Mouse (Mus musculus) neural tube, embryonic 12.5 days (tissue): ENCODE measurements at regions not wholly inside any gene's neighbourhood (a gene's known extent, or its start where the extent isn't known, plus 50 kb on each side); places are given as distances from the start of the nearest gene placed in this dataset.

Experiments
- ATAC-seq: fragments of 200-750 bp; cut with Nextera tagmentation; 2 replicates; pipeline ENCODE4 v1.8.0; 2017; ENCODE audit warnings: low read depth, mild to moderate bottlenecking, moderate TSS enrichment, moderate library complexity; ENCODE audit not compliant: low FRiP score
- H3K27ac ChIP-seq: fragments of 300-500 bp; sonication (generic); 2 replicates; pipeline ENCODE4 v1.5.1; 2016
- H3K27me3 ChIP-seq: fragments of 300-500 bp; sonication (generic); replicated peaks from 2 replicates; pipeline ENCODE4 v1.6.1; 2016; ENCODE audit warnings: mild to moderate bottlenecking
- H3K36me3 ChIP-seq: fragments of 300-500 bp; sonication (generic); 2 replicates; pipeline ENCODE4 v1.6.1; 2016; ENCODE audit warnings: mild to moderate bottlenecking
- H3K4me1 ChIP-seq: fragments of 300-500 bp; sonication (generic); 2 replicates; pipeline ENCODE4 v1.6.1; 2016
- H3K4me2 ChIP-seq: fragments of 300-500 bp; sonication (generic); replicated peaks from 2 replicates; pipeline ENCODE4 v1.6.1; 2016; ENCODE audit warnings: mild to moderate bottlenecking
- H3K4me3 ChIP-seq: fragments of 300-500 bp; sonication (generic); 2 replicates; pipeline ENCODE4 v1.5.1; 2016
- H3K9ac ChIP-seq: fragments of 300-500 bp; sonication (generic); 2 replicates; pipeline ENCODE4 v1.6.1; 2016; ENCODE audit warnings: mild to moderate bottlenecking
- H3K9me3 ChIP-seq: fragments of 300-500 bp; sonication (generic); 2 replicates; pipeline ENCODE4 v1.6.1; 2016; ENCODE audit warnings: mild to moderate bottlenecking
- WGBS: fragments of 180-500 bp; shearing (Covaris S2); methylation state at CpG from one replicate; pipeline ENCODE4 v1.1.7; 2016; 5-methylcytosine and 5-hydroxymethylcytosine counted together

DNA sequence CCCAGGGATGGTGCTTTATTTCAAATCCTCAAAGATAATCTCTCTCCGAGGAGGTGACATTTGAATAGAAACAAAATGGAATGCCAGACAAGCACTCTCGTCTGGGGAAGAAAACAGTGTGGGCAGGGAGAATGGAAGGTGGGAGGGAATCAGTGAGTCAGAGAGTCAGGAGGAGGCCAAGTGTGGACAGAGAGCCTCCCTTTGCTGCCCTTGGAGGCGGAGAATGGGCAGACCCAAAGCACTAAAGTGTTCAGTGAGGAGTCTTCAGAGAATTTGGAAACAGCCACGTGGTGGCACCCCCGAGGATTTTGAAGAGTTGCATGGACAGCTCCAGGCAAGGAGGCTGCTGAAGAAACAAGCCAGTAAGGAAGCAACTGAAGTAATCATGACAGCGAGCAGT is 367.2 kb downstream of the Pdcd6ip start:
- no peaks in the 10 kb centered on the region for H3K27me3 ChIP-seq
- ATAC-seq, result no peak
- no peak overlapping the region for H3K9ac ChIP-seq
- H3K4me2 ChIP-seq, result no peak overlapping the region
- no peaks in the 10 kb centered on the region for H3K9me3 ChIP-seq
- no peak overlapping the region for H3K27ac ChIP-seq
- H3K4me1 ChIP-seq, result no peaks in the 10 kb centered on the region; the same call in 1 of the 2 replicates
- no peak overlapping the region for H3K4me3 ChIP-seq
- WGBS, result 57% methylated on average over 6 of the region's 6 CpGs
- H3K36me3 ChIP-seq, result no peaks in the 10 kb centered on the region

GRCm38 (mm10) chr9:113340036-113340435 is 368.0 kb downstream of the Pdcd6ip start:
- Histone ChIP-seq H3K9ac (no peak overlapping the region), H3K9me3 (no peaks in the 10 kb centered on the region), H3K4me2 (no peak overlapping the region), H3K27ac (no peak overlapping the region), H3K27me3 (no peaks in the 10 kb centered on the region), H3K4me3 (no peak overlapping the region), H3K36me3 (no peaks in the 10 kb centered on the region), H3K4me1 (no peaks in the 10 kb centered on the region; the same call in 1 of the 2 replicates)
- no peak for ATAC-seq
- WGBS, result 88% methylated on average over 3 of the region's 3 CpGs

DNA sequence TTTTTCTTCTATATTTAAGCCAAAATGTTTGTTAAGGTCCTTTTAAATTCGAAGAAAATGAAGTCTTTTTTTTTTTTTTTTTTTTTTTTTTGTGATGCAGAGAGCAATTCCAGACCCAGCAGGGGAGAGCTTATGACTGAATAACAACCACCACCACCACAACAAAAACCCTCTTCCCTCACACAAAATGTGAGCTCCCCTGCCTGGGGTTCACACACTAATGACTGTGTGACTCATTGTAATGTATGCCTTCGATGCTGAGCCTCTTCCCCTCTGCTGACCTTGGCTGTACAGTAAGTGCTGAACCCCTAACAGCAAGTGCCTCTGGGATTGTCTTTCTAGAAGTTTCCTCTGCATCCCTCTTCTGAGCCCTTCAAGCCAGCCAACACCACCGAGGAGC is 383.6 kb downstream of the Pdcd6ip start:
- no peak overlapping the region for H3K27ac ChIP-seq
- 49% methylated on average over 3 of the region's 3 CpGs for WGBS
- no peaks in the 10 kb centered on the region for H3K9me3 ChIP-seq
- H3K36me3 ChIP-seq, result no peaks in the 10 kb centered on the region
- no peak overlapping the region for H3K9ac ChIP-seq
- no peak overlapping the region for H3K4me3 ChIP-seq
- no peak overlapping the region for H3K4me2 ChIP-seq
- no peaks in the 10 kb centered on the region for H3K27me3 ChIP-seq
- H3K4me1 ChIP-seq, result no peaks in the 10 kb centered on the region
- no peak for ATAC-seq

GRCm38 (mm10) chr9:113309707-113310574 is 398.1 kb downstream of the Pdcd6ip start:
- no peaks in the 10 kb centered on the region for H3K9me3 ChIP-seq
- H3K4me2 ChIP-seq, result no peak overlapping the region
- WGBS, result 86% methylated on average over 7 of the region's 7 CpGs
- H3K4me1 ChIP-seq, result no peaks in the 10 kb centered on the region
- ATAC-seq, result no peak
- no peak overlapping the region for H3K4me3 ChIP-seq
- no peak overlapping the region for H3K9ac ChIP-seq
- H3K36me3 ChIP-seq, result no peaks in the 10 kb centered on the region
- no peaks in the 10 kb centered on the region for H3K27me3 ChIP-seq
- no peak overlapping the region for H3K27ac ChIP-seq

GRCm38 (mm10) chr9:113305761-113306160 is 402.3 kb downstream of the Pdcd6ip start:
- H3K4me1 ChIP-seq, result no peaks in the 10 kb centered on the region
- no peak overlapping the region for H3K27ac ChIP-seq
- 57% methylated on average over 4 of the region's 4 CpGs for WGBS
- no peaks in the 10 kb centered on the region for H3K27me3 ChIP-seq
- H3K9me3 ChIP-seq, result no peaks in the 10 kb centered on the region
- H3K9ac ChIP-seq, result no peak overlapping the region
- H3K4me2 ChIP-seq, result no peak overlapping the region
- no peak for ATAC-seq
- H3K36me3 ChIP-seq, result no peaks in the 10 kb centered on the region
- H3K4me3 ChIP-seq, result no peak overlapping the region

GRCm38 (mm10) chr9:113302429-113302828 is 405.6 kb downstream of the Pdcd6ip start:
- no peak for ATAC-seq
- no peak overlapping the region for H3K27ac ChIP-seq
- no peak overlapping the region for H3K9ac ChIP-seq
- H3K36me3 ChIP-seq, result no peaks in the 10 kb centered on the region
- no peak overlapping the region for H3K4me2 ChIP-seq
- H3K4me1 ChIP-seq, result no peaks in the 10 kb centered on the region
- H3K4me3 ChIP-seq, result no peak overlapping the region
- 58% methylated on average over 1 of the region's 1 CpGs for WGBS
- H3K9me3 ChIP-seq, result no peaks in the 10 kb centered on the region
- no peaks in the 10 kb centered on the region for H3K27me3 ChIP-seq

DNA sequence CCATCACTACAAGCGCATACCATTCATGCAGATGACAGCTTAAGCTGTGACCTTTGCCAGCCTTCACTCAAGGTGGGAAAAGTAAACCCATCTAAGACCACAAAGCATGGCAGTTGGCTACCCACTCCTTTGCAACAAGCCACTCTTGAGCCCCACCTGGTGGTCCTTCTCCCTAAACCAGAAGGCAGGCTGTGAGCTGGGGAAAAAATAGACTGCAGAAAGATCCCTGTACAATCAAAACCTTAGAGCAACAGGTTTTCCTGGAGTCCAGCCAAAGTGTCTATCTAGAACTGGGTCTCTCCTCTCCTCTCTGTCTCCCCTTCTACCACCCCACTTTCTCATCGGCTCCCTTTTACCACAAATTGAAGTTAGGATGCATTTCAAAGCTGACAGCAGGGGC is 407.2 kb downstream of the Pdcd6ip start:
- Histone ChIP-seq H3K27me3 (no peaks in the 10 kb centered on the region), H3K4me3 (no peak overlapping the region), H3K36me3 (no peaks in the 10 kb centered on the region), H3K4me2 (no peak overlapping the region), H3K9ac (no peak overlapping the region), H3K27ac (no peak overlapping the region), H3K4me1 (no peaks in the 10 kb centered on the region), H3K9me3 (no peaks in the 10 kb centered on the region)
- WGBS, result 32% methylated on average over 2 of the region's 2 CpGs
- ATAC-seq, result no peak

DNA sequence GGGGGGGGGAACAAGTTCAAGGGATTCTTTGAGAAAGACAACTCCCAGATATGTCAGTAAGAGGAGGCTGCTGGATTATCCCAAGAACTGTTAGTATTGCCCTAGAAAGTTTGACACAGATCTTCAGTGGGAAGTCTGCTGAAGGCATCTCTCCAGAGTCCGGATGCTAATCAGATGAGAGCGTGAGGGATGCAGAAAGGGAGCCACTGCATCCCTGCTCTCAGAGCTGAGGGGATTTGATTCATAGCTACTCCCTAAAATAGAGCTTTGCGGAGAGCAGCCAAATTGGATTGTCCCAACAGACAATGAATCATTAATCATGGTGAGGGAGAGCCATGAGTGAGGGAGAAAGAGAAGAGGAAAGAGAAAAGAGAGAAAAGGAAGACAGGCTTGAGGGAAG is 408.2 kb downstream of the Pdcd6ip start:
- Histone ChIP-seq H3K4me2 (no peak overlapping the region), H3K4me1 (no peaks in the 10 kb centered on the region), H3K9ac (no peak overlapping the region), H3K36me3 (no peaks in the 10 kb centered on the region), H3K27me3 (no peaks in the 10 kb centered on the region), H3K4me3 (no peak overlapping the region), H3K27ac (no peak overlapping the region), H3K9me3 (no peaks in the 10 kb centered on the region)
- 19% methylated on average over 3 of the region's 3 CpGs for WGBS
- ATAC-seq, result no peak

DNA sequence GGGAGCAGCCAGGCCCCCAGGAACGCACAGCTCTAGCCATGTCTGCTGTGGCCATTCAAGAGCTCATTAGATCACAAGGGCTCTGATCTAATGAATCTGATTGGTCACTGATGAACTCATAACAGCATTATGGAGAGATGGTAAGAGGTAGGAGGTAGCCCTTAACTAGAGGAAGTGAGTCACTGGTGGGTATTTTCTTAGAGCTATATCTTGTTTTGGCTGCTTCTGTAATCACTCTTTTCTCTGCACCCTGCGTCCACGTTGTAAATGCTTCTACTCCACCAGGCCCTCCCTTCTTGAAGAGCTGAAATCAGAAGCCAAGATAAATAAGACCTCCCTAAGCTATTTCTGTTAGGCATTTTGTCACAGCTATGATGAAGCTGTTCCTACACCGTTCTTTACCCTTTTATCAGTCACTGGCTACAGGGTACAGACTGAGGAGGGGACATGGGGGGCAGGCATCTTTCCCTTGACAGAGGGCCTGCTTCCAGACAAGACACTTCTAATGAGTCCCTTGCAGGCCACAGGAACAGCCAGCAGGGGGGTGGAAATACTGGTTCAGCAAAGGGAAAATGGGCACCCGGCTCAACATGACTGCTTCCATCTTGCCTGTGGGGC is 412.1 kb downstream of the Pdcd6ip start:
- Histone ChIP-seq H3K4me1 (no peaks in the 10 kb centered on the region), H3K4me3 (no peak overlapping the region), H3K27ac (no peak overlapping the region), H3K9ac (no peak overlapping the region), H3K9me3 (no peaks in the 10 kb centered on the region), H3K36me3 (no peaks in the 10 kb centered on the region), H3K27me3 (no peaks in the 10 kb centered on the region), H3K4me2 (no peak overlapping the region)
- no peak for ATAC-seq
- WGBS, result 82% methylated on average over 5 of the region's 5 CpGs

DNA sequence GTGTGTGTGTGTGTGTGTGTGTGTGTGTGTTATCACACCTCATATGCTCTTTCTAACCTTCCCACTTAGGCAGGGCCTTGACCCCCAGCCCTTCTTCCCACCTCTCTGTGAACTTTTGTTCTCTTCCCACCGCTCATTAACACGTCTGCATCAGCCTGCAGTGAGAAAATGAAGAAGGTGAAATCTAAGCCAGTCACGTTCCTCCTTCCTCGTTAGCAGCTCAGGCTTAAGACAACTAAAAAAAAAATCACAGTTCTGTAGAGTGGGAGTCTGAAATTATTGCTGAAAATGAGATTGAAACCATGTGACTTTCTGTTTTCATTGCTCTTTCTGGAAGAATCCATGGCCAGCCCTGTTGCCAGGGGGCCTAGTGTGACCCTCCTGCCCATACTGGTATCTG is 420.7 kb downstream of the Pdcd6ip start:
- H3K36me3 ChIP-seq, result no peaks in the 10 kb centered on the region
- WGBS, result 70% methylated on average over 4 of the region's 4 CpGs
- ATAC-seq, result no peak
- H3K4me1 ChIP-seq, result no peaks in the 10 kb centered on the region
- H3K27me3 ChIP-seq, result no peaks in the 10 kb centered on the region
- H3K9ac ChIP-seq, result no peak overlapping the region
- no peak overlapping the region for H3K4me2 ChIP-seq
- no peak overlapping the region for H3K4me3 ChIP-seq
- H3K27ac ChIP-seq, result no peak overlapping the region
- no peaks in the 10 kb centered on the region for H3K9me3 ChIP-seq

DNA sequence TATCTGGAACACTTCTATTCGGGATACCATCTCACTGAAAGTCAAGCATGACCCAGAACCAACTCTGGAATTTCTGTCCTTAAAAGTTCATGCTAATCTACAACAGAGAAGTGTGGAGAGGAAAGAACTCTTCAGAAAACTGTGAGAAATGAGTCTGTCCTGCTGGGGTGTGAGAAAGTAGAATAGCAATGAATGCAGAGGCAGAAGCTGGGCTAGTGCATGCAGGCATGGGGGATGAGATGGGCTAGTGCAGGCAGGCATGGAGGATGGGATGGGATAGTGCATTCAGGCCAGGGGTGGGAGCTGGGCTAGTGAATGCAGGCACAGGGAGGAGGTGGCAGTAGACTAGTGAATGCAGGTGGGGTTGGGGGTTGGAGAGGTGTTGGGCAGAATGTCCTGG is 424.8 kb downstream of the Pdcd6ip start:
- no peaks in the 10 kb centered on the region for H3K36me3 ChIP-seq
- no peak overlapping the region for H3K27ac ChIP-seq
- no peaks in the 10 kb centered on the region for H3K4me1 ChIP-seq
- H3K9me3 ChIP-seq, result no peaks in the 10 kb centered on the region
- no peak overlapping the region for H3K9ac ChIP-seq
- H3K27me3 ChIP-seq, result no peaks in the 10 kb centered on the region
- H3K4me3 ChIP-seq, result no peak overlapping the region
- ATAC-seq, result no peak
- no peak overlapping the region for H3K4me2 ChIP-seq
- WGBS, result 65% methylated on average over 1 of the region's 1 CpGs

- Histone ChIP-seq H3K27ac (no peak overlapping the region), H3K9me3 (no peaks in the 10 kb centered on the region), H3K9ac (no peak overlapping the region), H3K27me3 (no peaks in the 10 kb centered on the region), H3K4me3 (no peak overlapping the region), H3K4me1 (no peaks in the 10 kb centered on the region), H3K4me2 (no peak overlapping the region), H3K36me3 (no peaks in the 10 kb centered on the region)
- 73% methylated on average over 4 of the region's 4 CpGs for WGBS
- no peak for ATAC-seq
Observed at GRCm38 (mm10) chr9:113270595-113270994, 437.5 kb downstream of the Pdcd6ip start.

DNA sequence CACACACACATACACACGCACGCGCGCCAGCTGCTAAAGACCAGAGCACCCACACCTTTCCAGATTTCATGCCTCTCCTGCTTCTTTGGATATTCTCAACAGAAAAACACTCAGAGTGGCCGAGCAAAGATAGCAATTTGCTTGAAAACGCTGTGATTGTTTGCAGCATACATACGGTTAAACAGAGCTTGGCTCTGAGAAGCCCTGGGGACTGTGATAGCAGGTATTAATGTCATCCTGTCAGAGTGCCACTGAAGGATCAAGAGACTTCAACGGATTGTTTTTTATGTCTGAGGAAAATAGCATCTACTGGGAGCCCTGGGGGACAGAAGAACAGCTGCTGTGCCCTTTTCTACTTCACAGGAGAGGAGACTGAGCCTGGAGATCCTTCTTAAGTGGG is 440.4 kb downstream of the Pdcd6ip start:
- H3K27me3 ChIP-seq, result no peaks in the 10 kb centered on the region
- H3K4me3 ChIP-seq, result no peak overlapping the region
- no peak overlapping the region for H3K4me2 ChIP-seq
- no peak overlapping the region for H3K27ac ChIP-seq
- WGBS, result 87% methylated on average over 8 of the region's 8 CpGs
- no peaks in the 10 kb centered on the region for H3K36me3 ChIP-seq
- ATAC-seq, result no peak
- no peaks in the 10 kb centered on the region for H3K4me1 ChIP-seq
- H3K9ac ChIP-seq, result no peak overlapping the region
- H3K9me3 ChIP-seq, result no peaks in the 10 kb centered on the region
